Mouse (Mus musculus): ENCODE data around the gene Sim1. TPM values are rescaled to one million over a fixed set of nuclear protein-coding genes. Genes with fewer than 3 reads are reported as not detected.
A peak's percentile ranks its signal among the peaks of the same experiment; 100 is the strongest.

The Sim1 gene
- polyA plus RNA-seq, 1 experiment from 2014 or later = 1.5 TPM

- peak; percentile 38; the same call in 1 of the 2 replicates for ATAC-seq
- H3K4me3 ChIP-seq (ENCODE audit: low read depth, low read length) = no peak overlapping the region
- 3% methylated on average over 8 of the region's 8 CpGs for WGBS
Measured at GRCm38 (mm10) chr10:51011391-51012150, 117.0 kb downstream of the Sim1 start.

GRCm38 (mm10) chr10:51014901-51015300, 120.3 kb downstream of the Sim1 start:
- Histone ChIP-seq H3K4me3 (ENCODE audit: low read depth, low read length) (no peak overlapping the region), H3K4me2 (ENCODE audit: low read length) (no peak overlapping the region), H3K4me1 (ENCODE audit: control insufficient read depth, insufficient read depth, low read length) (peaks cover 8% of the 10 kb centered on the region; the same call in 1 of the 2 replicates), H3K9me3 (replicated peaks; ENCODE audit: control insufficient read depth, low read length) (no peaks in the 10 kb centered on the region), H3K27ac (ENCODE audit: low read depth, low read length) (no peak overlapping the region), H3K9ac (ENCODE audit: low read length) (no peak overlapping the region), H3K36me3 (ENCODE audit: control insufficient read depth, insufficient read depth, low read length) (no peaks in the 10 kb centered on the region), H3K27me3 (replicated peaks; ENCODE audit: control insufficient read depth, insufficient read depth, low read length) (no peaks in the 10 kb centered on the region)
- WGBS = 34% methylated on average over 2 of the region's 2 CpGs
- ATAC-seq = peak; percentile 88
- peak; percentile 70 for DNase-seq (ENCODE audit: low spot score)

More at GRCm38 (mm10) chr10:51011391-51012150, 117.0 kb downstream of the Sim1 start:
- no peaks in the 10 kb centered on the region for H3K36me3 ChIP-seq (ENCODE audit: control insufficient read depth, insufficient read depth, low read length)
- H3K4me2 ChIP-seq (ENCODE audit: low read length) = no peak overlapping the region
- H3K9ac ChIP-seq (ENCODE audit: low read length) = no peak overlapping the region
- H3K9me3 ChIP-seq (replicated peaks; ENCODE audit: control insufficient read depth, low read length) = no peaks in the 10 kb centered on the region
- H3K27me3 ChIP-seq (replicated peaks; ENCODE audit: control insufficient read depth, insufficient read depth, low read length) = no peaks in the 10 kb centered on the region
- DNase-seq (ENCODE audit: low spot score) = peak; percentile 43
- no peak overlapping the region for H3K27ac ChIP-seq (ENCODE audit: low read depth, low read length)
- peaks cover 10% of the 10 kb centered on the region; the same call in 1 of the 2 replicates for H3K4me1 ChIP-seq (ENCODE audit: control insufficient read depth, insufficient read depth, low read length)

- Histone ChIP-seq H3K27me3 (replicated peaks; ENCODE audit: control insufficient read depth, insufficient read depth, low read length) (no peaks in the 10 kb centered on the region), H3K9ac (ENCODE audit: low read length) (no peak overlapping the region), H3K36me3 (ENCODE audit: control insufficient read depth, insufficient read depth, low read length) (no peaks in the 10 kb centered on the region), H3K4me3 (ENCODE audit: low read depth, low read length) (no peak overlapping the region), H3K9me3 (replicated peaks; ENCODE audit: control insufficient read depth, low read length) (no peaks in the 10 kb centered on the region), H3K4me2 (ENCODE audit: low read length) (no peak overlapping the region), H3K27ac (ENCODE audit: low read depth, low read length) (no peak overlapping the region), H3K4me1 (ENCODE audit: control insufficient read depth, insufficient read depth, low read length) (peaks cover 8% of the 10 kb centered on the region; the same call in 1 of the 2 replicates)
- 74% methylated on average over 1 of the region's 1 CpGs for WGBS
- ATAC-seq (peak; percentile 63), DNase-seq (ENCODE audit: low spot score) (peak; percentile 57)
Measured at GRCm38 (mm10) chr10:51015362-51015761, 120.8 kb downstream of the Sim1 start.

GRCm38 (mm10) chr10:51023308-51024279, 129.0 kb downstream of the Sim1 start:
- Histone ChIP-seq H3K4me1 (ENCODE audit: control insufficient read depth, insufficient read depth, low read length) (no peaks in the 10 kb centered on the region), H3K27me3 (replicated peaks; ENCODE audit: control insufficient read depth, insufficient read depth, low read length) (no peaks in the 10 kb centered on the region), H3K36me3 (ENCODE audit: control insufficient read depth, insufficient read depth, low read length) (no peaks in the 10 kb centered on the region), H3K27ac (ENCODE audit: low read depth, low read length) (no peak overlapping the region), H3K4me2 (ENCODE audit: low read length) (no peak overlapping the region), H3K9ac (ENCODE audit: low read length) (no peak overlapping the region), H3K9me3 (replicated peaks; ENCODE audit: control insufficient read depth, low read length) (no peaks in the 10 kb centered on the region), H3K4me3 (ENCODE audit: low read depth, low read length) (no peak overlapping the region)
- 32% methylated on average over 9 of the region's 9 CpGs for WGBS
- no peak for DNase-seq (ENCODE audit: low spot score)
- no peak for ATAC-seq
